Mouse (Mus musculus) C2C12 (cell line): ENCODE measurements around the gene Trpm4.

Source experiments
- CEBPB ChIP-seq: IDR thresholded peaks from one replicate; pipeline ENCODE4 v1.6.1; 2011; ENCODE audit warnings: low read depth, mild to moderate bottlenecking, control low read depth, moderate library complexity
- CTCF ChIP-seq: IDR thresholded peaks from one replicate; pipeline ENCODE4 v1.5.1; 2011; ENCODE audit not compliant: control insufficient read depth, insufficient read depth, insufficient read length
- MAX ChIP-seq: IDR thresholded peaks from one replicate; pipeline ENCODE4 v1.6.1; 2011; ENCODE audit warnings: mild to moderate bottlenecking, control low read depth
- MYOG ChIP-seq: IDR thresholded peaks from one replicate; pipeline ENCODE4 v1.6.1; 2011; ENCODE audit not compliant: control insufficient read depth, insufficient read length; ENCODE audit errors: extremely low read depth

GRCm38 (mm10) chr7:45286486-45286885 lies 47.1 kb downstream of the Trpm4 start:
- no peak for TF ChIP-seq CTCF
- no peak for TF ChIP-seq MYOG
- no peak for TF ChIP-seq CEBPB
- no peak for TF ChIP-seq MAX
